Mouse (Mus musculus) gastrocnemius, adult 2 months (tissue): ENCODE measurements around the gene Gpr82. TPM values are rescaled to one million over a fixed set of nuclear protein-coding genes. Genes with fewer than 3 reads are reported as not detected.

Experiments used
- DNase-seq: peaks from one replicate; pipeline ENCODE4 v3.0.0; 2022
- H3K27ac ChIP-seq: fragments of 200-600 bp; 2 replicates; pipeline ENCODE4 v1.8.1; 2022; ENCODE audit warnings: mild to moderate bottlenecking
- H3K4me3 ChIP-seq: fragments of 200-600 bp; 2 replicates; pipeline ENCODE4 v1.8.1; 2022; ENCODE audit warnings: mild to moderate bottlenecking, moderate library complexity
- CTCF ChIP-seq: fragments of 200-600 bp; IDR thresholded peaks from 2 replicates; pipeline ENCODE4 v1.8.1; 2022; ENCODE audit warnings: antibody characterized with exemption, mild to moderate bottlenecking, moderate library complexity
- intact Hi-C: fragments of 180-260 bp; cut with DNase I; formaldehyde crosslinking; loops from one replicate; pipeline ENCODE4 v1.15.1; 2025
- microRNA-seq: library from miRNA; unstranded; fragments of <30 nt; microRNA quantifications from one replicate; pipeline ENCODE4 v1.2.0, GENCODE M21; 2021
- total RNA-seq, 2 experiments: library from RNA; stranded (reverse); gene quantifications; 2 replicates each; pipeline ENCODE4 v1.2.3; 2021

Gene Gpr82
- total RNA-seq, 2 experiments from 2014 or later: not detected

- intact Hi-C loops: loop anchor here (2.0 to 10.0 kb wide), 3 partner anchors 82 to 430 kb away; no protein-coding TSS in a partner anchor
These were observed 4.4 kb upstream of the Gpr82 start for GRCm38 (mm10) chrX:13656721-13657120.

GRCm38 (mm10) chrX:13658616-13659140 is 2.5 kb upstream of the Gpr82 start:
- intact Hi-C loops: loop anchor here (10.0 kb wide), 1 partner anchor 84 kb away; no protein-coding TSS in a partner anchor
- Histone ChIP-seq H3K27ac (no peak overlapping the region), H3K4me3 (no peak overlapping the region)
- DNase-seq: no peak
- TF ChIP-seq CTCF: no peak

More at GRCm38 (mm10) chrX:13656721-13657120, 4.4 kb upstream of the Gpr82 start:
- peak; percentile 75 for TF ChIP-seq CTCF
- peak; percentile 44 for DNase-seq
- Histone ChIP-seq H3K4me3 (no peak overlapping the region), H3K27ac (peak overlapping the region; percentile 78)

GRCm38 (mm10) chrX:13659201-13659890 is 1.8 kb upstream of the Gpr82 start:
- Histone ChIP-seq H3K27ac (no peak overlapping the region), H3K4me3 (no peak overlapping the region)
- intact Hi-C loops: loop anchor here (10.0 kb wide), 1 partner anchor 85 kb away; no protein-coding TSS in a partner anchor
- no peak for TF ChIP-seq CTCF
- DNase-seq: no peak

GRCm38 (mm10) chrX:13668867-13669266 is 7.7 kb downstream of the Gpr82 start:
- DNase-seq: no peak
- no peak for TF ChIP-seq CTCF
- Histone ChIP-seq H3K27ac (no peak overlapping the region), H3K4me3 (no peak overlapping the region)
- intact Hi-C loops: no loop called here

GRCm38 (mm10) chrX:13670342-13670741 is 9.2 kb downstream of the Gpr82 start:
- DNase-seq: no peak
- intact Hi-C loops: no loop called here
- H3K27ac ChIP-seq: no peak overlapping the region
- TF ChIP-seq CTCF: no peak
- no peak overlapping the region for H3K4me3 ChIP-seq

GRCm38 (mm10) chrX:13673001-13673400 is 11.8 kb downstream of the Gpr82 start:
- no peak overlapping the region for H3K27ac ChIP-seq
- no peak for TF ChIP-seq CTCF
- DNase-seq: no peak
- intact Hi-C loops: no loop called here
- H3K4me3 ChIP-seq: no peak overlapping the region

GRCm38 (mm10) chrX:13681748-13682147 is 20.6 kb downstream of the Gpr82 start:
- intact Hi-C loops: no loop called here
- DNase-seq: no peak
- TF ChIP-seq CTCF: no peak
- Histone ChIP-seq H3K4me3 (no peak overlapping the region), H3K27ac (no peak overlapping the region)

GRCm38 (mm10) chrX:13686589-13686988 is 25.4 kb downstream of the Gpr82 start:
- Histone ChIP-seq H3K4me3 (no peak overlapping the region), H3K27ac (no peak overlapping the region)
- no peak for TF ChIP-seq CTCF
- intact Hi-C loops: no loop called here
- DNase-seq: no peak

- no peak for DNase-seq
- intact Hi-C loops: no loop called here
- Histone ChIP-seq H3K27ac (no peak overlapping the region), H3K4me3 (no peak overlapping the region)
- no peak for TF ChIP-seq CTCF
These were observed 27.2 kb downstream of the Gpr82 start for GRCm38 (mm10) chrX:13688356-13688755.

- H3K4me3 ChIP-seq: no peak overlapping the region
- DNase-seq: no peak
- peak; percentile 42 for TF ChIP-seq CTCF
- intact Hi-C loops: no loop called here
- no peak overlapping the region for H3K27ac ChIP-seq
These were observed 30.7 kb downstream of the Gpr82 start for GRCm38 (mm10) chrX:13691865-13692264.

GRCm38 (mm10) chrX:13700681-13701080 is 39.5 kb downstream of the Gpr82 start:
- TF ChIP-seq CTCF: no peak
- no peak for DNase-seq
- Histone ChIP-seq H3K4me3 (no peak overlapping the region), H3K27ac (no peak overlapping the region)
- intact Hi-C loops: no loop called here

- TF ChIP-seq CTCF: no peak
- intact Hi-C loops: loop anchor here (5.0 kb wide), 1 partner anchor 142 kb away; no protein-coding TSS in a partner anchor
- peak; percentile 26 for DNase-seq
- Histone ChIP-seq H3K27ac (no peak overlapping the region), H3K4me3 (no peak overlapping the region)
These were observed 43.9 kb downstream of the Gpr82 start for GRCm38 (mm10) chrX:13705051-13705450.

GRCm38 (mm10) chrX:13710174-13710573 is 49.0 kb downstream of the Gpr82 start:
- no peak overlapping the region for H3K4me3 ChIP-seq
- DNase-seq: peak; percentile 31
- no peak overlapping the region for H3K27ac ChIP-seq
- intact Hi-C loops: no loop called here
- TF ChIP-seq CTCF: peak; percentile 90; the same call in 1 of the 2 replicates

Small RNA genes lying within 50 kb of the gene (microRNA-seq; reads per million reads assigned to microRNA genes)
- not detected for gene Gm25246

Other genes starting within 250 kb of the Gpr82 start
- gene Nyx, start 195.3 kb upstream of the Gpr82 start, total RNA-seq: under 1 TPM in 1 of 2 experiments, not detected in 1; 0.03 TPM
- gene Gpr34, start 29.3 kb upstream of the Gpr82 start, total RNA-seq: under 1 TPM; 0.41 to 0.42 TPM
- 10 to 100 TPM; 11.0 to 14.7 TPM for gene Cask, start 190.0 kb downstream of the Gpr82 start, total RNA-seq